Mouse (Mus musculus): ENCODE data around the gene Atad1.

Atad1 gene

DNA sequence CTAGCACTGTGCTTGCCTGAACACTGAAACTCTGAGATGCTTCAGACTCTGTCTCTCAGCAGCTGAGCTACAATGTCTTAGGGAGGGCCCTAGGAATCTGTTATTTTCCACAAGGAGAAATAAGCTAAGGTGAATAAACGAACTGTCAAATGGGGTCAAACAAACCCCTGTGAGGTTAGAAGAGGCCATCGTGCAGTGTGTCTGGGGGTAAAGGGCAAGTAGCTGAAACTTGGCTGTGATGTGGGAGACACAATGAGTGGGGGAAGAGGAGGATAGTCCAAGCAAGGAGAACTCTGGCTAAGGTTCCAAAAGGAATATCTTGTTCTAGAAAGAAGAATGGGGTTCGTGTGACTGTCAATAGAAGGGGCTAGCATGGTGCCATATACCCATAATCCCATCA, 117.4 kb downstream of the Atad1 start:
- ATAC-seq (ENCODE audit: low TSS enrichment) = no peak

All from frontal cortex, adult (tissue).